Mouse (Mus musculus): ENCODE data around the gene Ifng. TPM values are rescaled to one million over a fixed set of nuclear protein-coding genes. Genes with fewer than 3 reads are reported as not detected.

The Ifng gene
- polyA plus RNA-seq, 1 experiment from 2014 or later = not detected

DNA sequence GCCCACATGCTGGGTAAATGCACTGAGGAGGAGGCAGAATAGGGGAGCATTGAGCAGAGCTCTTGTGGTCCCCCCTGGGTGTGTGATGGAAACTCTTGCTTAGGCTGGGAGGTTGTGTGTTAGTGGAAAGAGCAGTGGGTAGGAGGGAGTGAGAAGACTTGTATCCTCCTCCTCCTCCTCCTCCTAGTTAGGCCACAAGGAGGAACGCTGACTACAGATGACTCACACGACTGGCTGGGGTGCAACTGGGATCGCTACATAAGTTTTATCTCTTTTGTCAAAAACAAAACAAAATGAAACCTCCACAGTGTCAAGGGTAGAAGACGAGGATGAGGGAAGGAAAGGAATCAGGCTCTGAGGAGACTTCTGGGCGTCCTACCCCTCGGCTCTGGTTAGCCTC, 2.2 kb downstream of the Ifng start:
- no peaks in the 10 kb centered on the region for H3K4me1 ChIP-seq (ENCODE audit: control insufficient read depth, insufficient read depth, low read length)
- no peaks in the 10 kb centered on the region for H3K27me3 ChIP-seq (ENCODE audit: control insufficient read depth, insufficient read depth, low read depth, low read length)
- H3K4me2 ChIP-seq (ENCODE audit: low read length) = no peak overlapping the region
- H3K4me3 ChIP-seq (ENCODE audit: low read depth, low read length) = no peak overlapping the region
- WGBS = 95% methylated on average over 6 of the region's 6 CpGs
- ATAC-seq = no peak
- H3K9me3 ChIP-seq (replicated peaks; ENCODE audit: control insufficient read depth, low read length, poor library complexity, severe bottlenecking) = no peaks in the 10 kb centered on the region
- no peak overlapping the region for H3K9ac ChIP-seq (ENCODE audit: low read depth, low read length)
- no peaks in the 10 kb centered on the region for H3K36me3 ChIP-seq (ENCODE audit: control insufficient read depth, insufficient read depth, low read length)
- no peak overlapping the region for H3K27ac ChIP-seq (ENCODE audit: low read length)

DNA sequence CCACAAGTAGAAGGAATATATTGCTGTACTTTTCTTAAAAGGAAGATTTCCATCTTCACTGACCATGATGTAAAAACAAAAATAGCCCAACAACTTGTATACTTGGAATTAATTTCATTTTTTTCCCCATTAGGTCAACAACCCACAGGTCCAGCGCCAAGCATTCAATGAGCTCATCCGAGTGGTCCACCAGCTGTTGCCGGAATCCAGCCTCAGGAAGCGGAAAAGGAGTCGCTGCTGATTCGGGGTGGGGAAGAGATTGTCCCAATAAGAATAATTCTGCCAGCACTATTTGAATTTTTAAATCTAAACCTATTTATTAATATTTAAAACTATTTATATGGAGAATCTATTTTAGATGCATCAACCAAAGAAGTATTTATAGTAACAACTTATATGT, 4.2 kb downstream of the Ifng start:
- no peak for ATAC-seq
- Histone ChIP-seq H3K36me3 (ENCODE audit: control insufficient read depth, insufficient read depth, low read length) (no peaks in the 10 kb centered on the region), H3K4me2 (ENCODE audit: low read length) (no peak overlapping the region), H3K27me3 (ENCODE audit: control insufficient read depth, insufficient read depth, low read depth, low read length) (no peaks in the 10 kb centered on the region), H3K4me1 (ENCODE audit: control insufficient read depth, insufficient read depth, low read length) (no peaks in the 10 kb centered on the region), H3K4me3 (ENCODE audit: low read depth, low read length) (no peak overlapping the region), H3K27ac (ENCODE audit: low read length) (no peak overlapping the region), H3K9ac (ENCODE audit: low read depth, low read length) (no peak overlapping the region), H3K9me3 (replicated peaks; ENCODE audit: control insufficient read depth, low read length, poor library complexity, severe bottlenecking) (no peaks in the 10 kb centered on the region)
- WGBS = 96% methylated on average over 6 of the region's 6 CpGs

DNA sequence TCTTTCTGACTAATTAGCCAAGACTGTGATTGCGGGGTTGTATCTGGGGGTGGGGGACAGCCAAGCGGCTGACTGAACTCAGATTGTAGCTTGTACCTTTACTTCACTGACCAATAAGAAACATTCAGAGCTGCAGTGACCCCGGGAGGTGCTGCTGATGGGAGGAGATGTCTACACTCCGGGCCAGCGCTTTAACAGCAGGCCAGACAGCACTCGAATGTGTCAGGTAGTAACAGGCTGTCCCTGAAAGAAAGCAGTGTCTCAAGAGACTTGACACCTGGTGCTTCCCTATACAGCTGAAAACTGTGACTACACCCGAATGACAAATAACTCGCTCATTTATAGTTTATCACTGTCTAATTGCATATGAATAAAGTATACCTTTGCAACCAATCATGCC, 4.7 kb downstream of the Ifng start:
- 80% methylated on average over 8 of the region's 8 CpGs for WGBS

GRCm38 (mm10) chr10:118445978-118446377, 5.1 kb downstream of the Ifng start:
- ATAC-seq = no peak

More for the DNA sequence above, 4.7 kb downstream of the Ifng start:
- Histone ChIP-seq H3K9ac (ENCODE audit: low read depth, low read length) (no peak overlapping the region), H3K27me3 (ENCODE audit: control insufficient read depth, insufficient read depth, low read depth, low read length) (no peaks in the 10 kb centered on the region), H3K36me3 (ENCODE audit: control insufficient read depth, insufficient read depth, low read length) (no peaks in the 10 kb centered on the region), H3K9me3 (replicated peaks; ENCODE audit: control insufficient read depth, low read length, poor library complexity, severe bottlenecking) (no peaks in the 10 kb centered on the region), H3K4me2 (ENCODE audit: low read length) (no peak overlapping the region), H3K27ac (ENCODE audit: low read length) (no peak overlapping the region), H3K4me3 (ENCODE audit: low read depth, low read length) (no peak overlapping the region), H3K4me1 (ENCODE audit: control insufficient read depth, insufficient read depth, low read length) (no peaks in the 10 kb centered on the region)
- ATAC-seq = no peak

GRCm38 (mm10) chr10:118451747-118452146, 10.9 kb downstream of the Ifng start:
- Histone ChIP-seq H3K4me3 (ENCODE audit: low read depth, low read length) (no peak overlapping the region), H3K4me2 (ENCODE audit: low read length) (no peak overlapping the region), H3K9me3 (replicated peaks; ENCODE audit: control insufficient read depth, low read length, poor library complexity, severe bottlenecking) (no peaks in the 10 kb centered on the region), H3K27ac (ENCODE audit: low read length) (no peak overlapping the region), H3K36me3 (ENCODE audit: control insufficient read depth, insufficient read depth, low read length) (no peaks in the 10 kb centered on the region), H3K27me3 (ENCODE audit: control insufficient read depth, insufficient read depth, low read depth, low read length) (no peaks in the 10 kb centered on the region), H3K9ac (ENCODE audit: low read depth, low read length) (no peak overlapping the region), H3K4me1 (ENCODE audit: control insufficient read depth, insufficient read depth, low read length) (no peaks in the 10 kb centered on the region)
- 76% methylated on average over 2 of the region's 2 CpGs for WGBS
- ATAC-seq = no peak

More at GRCm38 (mm10) chr10:118445978-118446377, 5.1 kb downstream of the Ifng start:
- Histone ChIP-seq H3K27ac (ENCODE audit: low read length) (no peak overlapping the region), H3K9ac (ENCODE audit: low read depth, low read length) (no peak overlapping the region), H3K4me3 (ENCODE audit: low read depth, low read length) (no peak overlapping the region), H3K4me1 (ENCODE audit: control insufficient read depth, insufficient read depth, low read length) (no peaks in the 10 kb centered on the region), H3K4me2 (ENCODE audit: low read length) (no peak overlapping the region), H3K27me3 (ENCODE audit: control insufficient read depth, insufficient read depth, low read depth, low read length) (no peaks in the 10 kb centered on the region), H3K9me3 (replicated peaks; ENCODE audit: control insufficient read depth, low read length, poor library complexity, severe bottlenecking) (no peaks in the 10 kb centered on the region), H3K36me3 (ENCODE audit: control insufficient read depth, insufficient read depth, low read length) (no peaks in the 10 kb centered on the region)
- WGBS = 79% methylated on average over 14 of the region's 14 CpGs

DNA sequence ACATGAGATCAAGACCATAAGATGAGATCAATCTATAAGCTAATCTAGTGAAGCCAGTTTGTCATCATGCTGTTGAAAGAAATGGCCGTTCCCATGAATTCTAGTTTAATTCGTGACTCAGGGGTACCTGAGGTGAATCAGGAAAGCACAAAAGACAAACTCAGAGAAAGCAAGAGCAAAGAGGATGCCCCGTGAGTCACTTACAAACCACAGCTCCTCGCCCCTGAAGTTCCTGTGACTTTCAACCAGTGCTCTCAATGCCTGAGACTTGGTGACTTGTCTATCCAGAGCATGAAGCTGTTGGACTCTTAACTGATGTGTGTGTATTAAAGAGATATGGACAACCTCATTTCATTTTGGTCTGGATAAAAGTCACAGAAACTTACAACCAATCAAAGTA, 17.9 kb downstream of the Ifng start:
- Histone ChIP-seq H3K27me3 (ENCODE audit: control insufficient read depth, insufficient read depth, low read depth, low read length) (no peaks in the 10 kb centered on the region), H3K4me1 (ENCODE audit: control insufficient read depth, insufficient read depth, low read length) (no peaks in the 10 kb centered on the region), H3K9ac (ENCODE audit: low read depth, low read length) (no peak overlapping the region), H3K36me3 (ENCODE audit: control insufficient read depth, insufficient read depth, low read length) (no peaks in the 10 kb centered on the region), H3K27ac (ENCODE audit: low read length) (no peak overlapping the region), H3K9me3 (replicated peaks; ENCODE audit: control insufficient read depth, low read length, poor library complexity, severe bottlenecking) (no peaks in the 10 kb centered on the region), H3K4me3 (ENCODE audit: low read depth, low read length) (no peak overlapping the region), H3K4me2 (ENCODE audit: low read length) (no peak overlapping the region)
- ATAC-seq = no peak
- 92% methylated on average over 4 of the region's 4 CpGs for WGBS

GRCm38 (mm10) chr10:118461126-118461767, 20.4 kb downstream of the Ifng start:
- 45% methylated on average over 6 of the region's 6 CpGs for WGBS
- Histone ChIP-seq H3K9ac (ENCODE audit: low read depth, low read length) (no peak overlapping the region), H3K4me1 (ENCODE audit: control insufficient read depth, insufficient read depth, low read length) (no peaks in the 10 kb centered on the region), H3K4me3 (ENCODE audit: low read depth, low read length) (no peak overlapping the region), H3K36me3 (ENCODE audit: control insufficient read depth, insufficient read depth, low read length) (no peaks in the 10 kb centered on the region), H3K27me3 (ENCODE audit: control insufficient read depth, insufficient read depth, low read depth, low read length) (no peaks in the 10 kb centered on the region), H3K9me3 (replicated peaks; ENCODE audit: control insufficient read depth, low read length, poor library complexity, severe bottlenecking) (no peaks in the 10 kb centered on the region; the same call in 1 of the 2 replicates), H3K4me2 (ENCODE audit: low read length) (no peak overlapping the region), H3K27ac (ENCODE audit: low read length) (no peak overlapping the region)
- ATAC-seq = no peak

GRCm38 (mm10) chr10:118466481-118466880, 25.6 kb downstream of the Ifng start:
- Histone ChIP-seq H3K4me2 (ENCODE audit: low read length) (no peak overlapping the region), H3K4me3 (ENCODE audit: low read depth, low read length) (no peak overlapping the region), H3K27me3 (ENCODE audit: control insufficient read depth, insufficient read depth, low read depth, low read length) (no peaks in the 10 kb centered on the region)

GRCm38 (mm10) chr10:118469047-118469446, 28.2 kb downstream of the Ifng start:
- Histone ChIP-seq H3K36me3 (ENCODE audit: control insufficient read depth, insufficient read depth, low read length) (no peaks in the 10 kb centered on the region), H3K4me2 (ENCODE audit: low read length) (no peak overlapping the region), H3K4me1 (ENCODE audit: control insufficient read depth, insufficient read depth, low read length) (no peaks in the 10 kb centered on the region), H3K9me3 (replicated peaks; ENCODE audit: control insufficient read depth, low read length, poor library complexity, severe bottlenecking) (no peaks in the 10 kb centered on the region; the same call in 1 of the 2 replicates), H3K9ac (ENCODE audit: low read depth, low read length) (no peak overlapping the region), H3K27me3 (ENCODE audit: control insufficient read depth, insufficient read depth, low read depth, low read length) (no peaks in the 10 kb centered on the region), H3K27ac (ENCODE audit: low read length) (no peak overlapping the region), H3K4me3 (ENCODE audit: low read depth, low read length) (no peak overlapping the region)
- WGBS = 93% methylated on average over 3 of the region's 3 CpGs
- no peak for ATAC-seq

More at GRCm38 (mm10) chr10:118466481-118466880, 25.6 kb downstream of the Ifng start:
- H3K9ac ChIP-seq (ENCODE audit: low read depth, low read length) = no peak overlapping the region
- no peaks in the 10 kb centered on the region for H3K36me3 ChIP-seq (ENCODE audit: control insufficient read depth, insufficient read depth, low read length)
- H3K4me1 ChIP-seq (ENCODE audit: control insufficient read depth, insufficient read depth, low read length) = no peaks in the 10 kb centered on the region
- 67% methylated on average over 6 of the region's 6 CpGs for WGBS
- H3K9me3 ChIP-seq (replicated peaks; ENCODE audit: control insufficient read depth, low read length, poor library complexity, severe bottlenecking) = no peaks in the 10 kb centered on the region; the same call in 1 of the 2 replicates
- no peak overlapping the region for H3K27ac ChIP-seq (ENCODE audit: low read length)
- no peak for ATAC-seq
